Mouse (Mus musculus) embryonic fibroblast, embryonic 13.5 days (primary cell): ENCODE data around the gene Wwox.

Experiments used
- CTCF ChIP-seq: IDR thresholded peaks from 2 replicates; pipeline ENCODE4 v1.5.1; 2011; ENCODE audit warnings: mild to moderate bottlenecking, control low read depth, low read length, moderate library complexity, borderline replicate concordance; ENCODE audit not compliant: insufficient read depth
- POLR2A ChIP-seq: IDR thresholded peaks from 2 replicates; pipeline ENCODE4 v1.6.1; 2011; ENCODE audit warnings: low read depth, mild to moderate bottlenecking, control low read depth, low read length, moderate library complexity

- TF ChIP-seq CTCF (no peak), POLR2A (no peak)
Observed at GRCm38 (mm10) chr8:115380017-115380416, 940.6 kb downstream of the Wwox start.
